Mouse (Mus musculus) activated CD4-positive, CD25-positive, alpha-beta regulatory T cell, adult 4 months (primary cell): ENCODE data around the gene BC024063. TPM values are rescaled to one million over a fixed set of nuclear protein-coding genes. Genes with fewer than 3 reads are reported as not detected.
"Not testable (repeated sequence)": the region's sequence is repeated elsewhere in the genome, so short reads cannot be mapped to it uniquely, and the experiment has no call there.

Source experiments
- ATAC-seq: one replicate; pipeline ENCODE4 v1.8.0; 2017
- polyA plus RNA-seq, 2 experiments: library from polyadenylated mRNA; unstranded; fragments of 100-300 nt; shearing (Covaris generic); gene quantifications; one replicate each; pipeline ENCODE4 v1.2.1; 2017

The BC024063 gene
- 1 to 10 TPM; 5.1 to 5.9 TPM for polyA plus RNA-seq

- peak; percentile 92 for ATAC-seq
Measured at GRCm38 (mm10) chr10:82082728-82083621, at the start of gene BC024063. Gene BC024063 (plus strand): TSS chr10:82083353.

- no peak for ATAC-seq
Measured at GRCm38 (mm10) chr10:82042191-82042590, 41.0 kb upstream of the BC024063 start.

- ATAC-seq: no peak
Measured at GRCm38 (mm10) chr10:82046603-82047002, 36.5 kb upstream of the BC024063 start.

GRCm38 (mm10) chr10:82047597-82048459 lies 35.3 kb upstream of the BC024063 start, which contains the start of gene Zfp873:
Gene Zfp873 (plus strand): TSS chr10:82048123.
- peak; percentile 99 for ATAC-seq

GRCm38 (mm10) chr10:82048460-82048804 lies 34.7 kb upstream of the BC024063 start:
- not testable (repeated sequence) for ATAC-seq

GRCm38 (mm10) chr10:82083622-82083971 lies 444 bp downstream of the BC024063 start:
- not testable (repeated sequence) for ATAC-seq

GRCm38 (mm10) chr10:82117206-82117605 lies 34.1 kb downstream of the BC024063 start:
- no peak for ATAC-seq

- peak; percentile 99 for ATAC-seq
Measured at GRCm38 (mm10) chr10:82127850-82128401, 44.8 kb downstream of the BC024063 start, which contains the start of gene AU041133. Gene AU041133 (plus strand): TSS chr10:82128013.

- ATAC-seq: no peak
Measured at GRCm38 (mm10) chr10:82145282-82145681, 62.1 kb downstream of the BC024063 start.

GRCm38 (mm10) chr10:82147571-82147970 lies 64.4 kb downstream of the BC024063 start:
- no peak for ATAC-seq

Other genes with a start within 250 kb of the BC024063 start
- 1 to 10 TPM; 5.1 to 5.8 TPM for gene Gm32687, start 219.4 kb upstream of the BC024063 start, polyA plus RNA-seq
- gene Zfp781, start 152.9 kb upstream of the BC024063 start, polyA plus RNA-seq: 1 to 10 TPM; 4.4 to 4.6 TPM
- 10 to 100 TPM; 12.5 to 13.2 TPM for gene Zfp873, start 35.2 kb upstream of the BC024063 start, polyA plus RNA-seq
- gene AU041133, start 44.7 kb downstream of the BC024063 start, polyA plus RNA-seq: 10 to 100 TPM in 1 of 2 experiments, 1 to 10 TPM in 1; 9.9 to 11.5 TPM
- gene Zfp938, start 157.9 kb downstream of the BC024063 start, polyA plus RNA-seq: 10 to 100 TPM; 14.2 to 15.4 TPM
- gene 4932415D10Rik, start 233.2 kb downstream of the BC024063 start, polyA plus RNA-seq: not detected